Mouse (Mus musculus) E14TG2a.4 (cell line): ENCODE data around the gene Wfdc6a.
A peak's percentile ranks its signal among the peaks of the same experiment; 100 is the strongest.
"Not testable (repeated sequence)": the region's sequence is repeated elsewhere in the genome, so short reads cannot be mapped to it uniquely, and the experiment has no call there.

ENCODE experiments used
- H3K27me3 ChIP-seq: 2 replicates; pipeline ENCODE4 v1.6.1; 2014; ENCODE audit warnings: low read length, control low read depth; ENCODE audit not compliant: insufficient read depth
- H3K36me3 ChIP-seq: 2 replicates; pipeline ENCODE4 v1.6.1; 2014; ENCODE audit warnings: low read length, control low read depth; ENCODE audit not compliant: insufficient read depth
- H3K4me1 ChIP-seq: replicated peaks from 2 replicates; pipeline ENCODE4 v1.6.1; 2014; ENCODE audit warnings: low read depth, low read length, control low read depth
- H3K4me3 ChIP-seq: replicated peaks from 2 replicates; pipeline ENCODE4 v1.5.1; 2014; ENCODE audit warnings: mild to moderate bottlenecking, low read length
- H3K9me3 ChIP-seq: 2 replicates; pipeline ENCODE4 v1.6.1; 2014; ENCODE audit warnings: low read length, control low read depth
- CTCF ChIP-seq: conservative IDR thresholded peaks from 2 replicates; pipeline ENCODE4 v1.5.1; 2014; ENCODE audit warnings: low read length
- NANOG ChIP-seq: IDR thresholded peaks from 2 replicates; pipeline ENCODE4 v1.6.1; 2014; ENCODE audit warnings: borderline replicate concordance, low read length, mixed read lengths
- POU5F1 ChIP-seq: IDR thresholded peaks from 2 replicates; pipeline ENCODE4 v1.6.1; 2014; ENCODE audit warnings: low read length, borderline replicate concordance

The Wfdc6a gene

DNA sequence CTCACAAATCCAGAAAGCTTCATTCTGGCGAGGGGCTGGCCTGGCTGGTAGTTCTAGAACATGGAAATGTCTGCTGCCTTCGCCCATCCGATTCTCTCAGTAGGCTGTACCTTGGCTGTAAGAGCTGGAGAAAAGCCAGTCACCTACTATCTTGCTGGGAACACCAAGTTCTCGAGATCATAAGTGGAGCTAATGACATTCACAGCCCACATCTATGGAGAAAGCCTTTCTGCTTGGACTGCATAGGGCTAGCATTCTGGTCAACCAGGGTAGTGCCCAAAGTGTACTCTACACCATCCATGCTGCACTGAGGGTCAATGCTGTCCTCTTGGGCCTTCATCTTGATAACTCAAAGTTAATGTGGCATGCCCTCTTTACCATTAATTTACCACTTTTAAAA, 8.2 kb upstream of the Wfdc6a start, which contains the start of gene Eppin:
Gene Eppin (minus strand): TSS at position 101 of the 400 bp plus-strand sequence.
- H3K9me3 ChIP-seq: no peaks in the 10 kb centered on the region
- no peaks in the 10 kb centered on the region for H3K27me3 ChIP-seq
- no peak within 1 kb of the TSS for H3K4me3 ChIP-seq
- H3K36me3 ChIP-seq: no peaks in the 10 kb centered on the region
- peaks cover 17% of the 10 kb centered on the region for H3K4me1 ChIP-seq
- TF ChIP-seq POU5F1 (no peak), NANOG (no peak), CTCF (no peak)

DNA sequence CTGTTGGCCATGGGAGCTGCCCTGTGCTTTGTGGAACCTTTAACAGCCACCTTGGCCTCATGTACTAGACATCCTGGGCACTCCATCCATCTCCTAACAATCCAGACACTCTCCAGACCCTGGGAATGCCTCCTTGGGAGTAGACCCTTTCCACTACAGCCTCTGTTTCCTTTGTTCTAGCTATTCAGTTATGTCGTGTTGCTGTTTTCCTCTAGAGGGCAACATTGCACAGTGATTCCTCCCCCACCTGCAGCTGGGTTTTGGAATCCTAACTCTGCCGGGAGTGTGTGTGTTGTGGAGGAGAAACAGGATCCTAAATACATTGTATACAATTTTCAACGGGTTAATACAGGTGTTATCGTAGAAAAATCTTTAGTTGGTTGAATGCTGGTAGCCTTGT, 6.8 kb upstream of the Wfdc6a start:
- Histone ChIP-seq H3K4me3 (no peak overlapping the region), H3K4me1 (peaks cover 17% of the 10 kb centered on the region), H3K36me3 (no peaks in the 10 kb centered on the region), H3K9me3 (no peaks in the 10 kb centered on the region), H3K27me3 (no peaks in the 10 kb centered on the region)
- TF ChIP-seq NANOG (no peak), CTCF (peak; percentile 30; the same call in 1 of the 2 replicates)

DNA sequence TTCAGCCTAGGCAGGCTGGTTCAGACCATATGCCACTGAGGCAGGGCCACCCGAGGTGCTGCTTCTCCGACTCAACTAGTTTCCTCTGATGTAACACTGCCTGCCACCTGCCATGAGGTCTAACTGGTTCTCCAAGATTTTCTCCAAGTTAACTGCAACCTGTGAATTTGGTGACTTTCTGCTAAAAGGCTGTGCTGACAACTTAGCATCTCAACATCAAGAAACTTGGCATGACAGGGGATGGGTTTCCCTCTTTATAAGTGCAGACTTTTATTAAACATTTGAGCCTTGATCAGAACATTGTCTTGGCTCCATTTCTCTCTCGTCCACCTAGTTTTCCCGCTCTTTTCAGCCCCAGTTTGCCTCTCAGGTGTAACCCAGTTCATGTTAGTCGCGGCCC, 11.9 kb downstream of the Wfdc6a start, which contains the start of gene Spint3:
Gene Spint3 (minus strand): TSS at position 101 of the 400 bp plus-strand sequence.
- not testable (repeated sequence) for H3K4me1 ChIP-seq, H3K4me3 ChIP-seq, H3K36me3 ChIP-seq, H3K27me3 ChIP-seq, H3K9me3 ChIP-seq

DNA sequence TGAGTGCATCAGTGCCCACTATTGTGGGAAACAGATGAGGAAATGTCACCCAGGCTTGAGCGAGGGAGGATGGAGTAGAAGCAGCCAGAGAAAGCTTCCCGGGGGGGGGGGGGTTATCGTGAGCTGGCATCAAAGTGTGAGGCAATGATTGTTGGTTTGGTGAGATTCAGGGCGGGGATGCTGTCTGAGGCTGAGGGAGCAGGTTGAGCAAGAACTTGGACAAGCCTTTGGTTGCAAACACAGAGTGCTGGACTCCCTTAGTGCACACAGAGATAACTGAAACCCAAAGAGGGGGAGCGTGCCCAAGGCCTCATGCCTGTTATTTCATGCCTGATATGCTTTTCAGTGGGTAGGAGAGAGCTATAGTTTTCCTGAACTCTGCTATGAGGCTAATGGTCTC, 17.8 kb downstream of the Wfdc6a start:
- H3K4me3 ChIP-seq: no peak overlapping the region
- peaks cover 35% of the 10 kb centered on the region for H3K4me1 ChIP-seq
- no peak for TF ChIP-seq CTCF
- no peak for TF ChIP-seq NANOG
- TF ChIP-seq POU5F1: no peak
- H3K27me3 ChIP-seq: peaks cover 23% of the 10 kb centered on the region
- H3K36me3 ChIP-seq: peaks cover 43% of the 10 kb centered on the region
- peaks cover 7% of the 10 kb centered on the region for H3K9me3 ChIP-seq

GRCm38 (mm10) chr2:164566997-164567396, 18.2 kb downstream of the Wfdc6a start:
- H3K4me3 ChIP-seq: no peak overlapping the region
- H3K4me1 ChIP-seq: peaks cover 38% of the 10 kb centered on the region
- H3K27me3 ChIP-seq: peaks cover 23% of the 10 kb centered on the region
- peaks cover 43% of the 10 kb centered on the region for H3K36me3 ChIP-seq
- TF ChIP-seq CTCF: peak; percentile 74
- TF ChIP-seq NANOG: no peak
- H3K9me3 ChIP-seq: peaks cover 7% of the 10 kb centered on the region

- Histone ChIP-seq H3K36me3 (peaks cover 43% of the 10 kb centered on the region), H3K9me3 (peaks cover 7% of the 10 kb centered on the region), H3K27me3 (peaks cover 17% of the 10 kb centered on the region), H3K4me3 (peak overlapping the region; percentile 75; the same call in 1 of the 2 replicates), H3K4me1 (peaks cover 46% of the 10 kb centered on the region)
- TF ChIP-seq POU5F1: no peak
- TF ChIP-seq NANOG: no peak
- TF ChIP-seq CTCF: no peak
These were observed 20.9 kb downstream of the Wfdc6a start for GRCm38 (mm10) chr2:164564346-164564745.

DNA sequence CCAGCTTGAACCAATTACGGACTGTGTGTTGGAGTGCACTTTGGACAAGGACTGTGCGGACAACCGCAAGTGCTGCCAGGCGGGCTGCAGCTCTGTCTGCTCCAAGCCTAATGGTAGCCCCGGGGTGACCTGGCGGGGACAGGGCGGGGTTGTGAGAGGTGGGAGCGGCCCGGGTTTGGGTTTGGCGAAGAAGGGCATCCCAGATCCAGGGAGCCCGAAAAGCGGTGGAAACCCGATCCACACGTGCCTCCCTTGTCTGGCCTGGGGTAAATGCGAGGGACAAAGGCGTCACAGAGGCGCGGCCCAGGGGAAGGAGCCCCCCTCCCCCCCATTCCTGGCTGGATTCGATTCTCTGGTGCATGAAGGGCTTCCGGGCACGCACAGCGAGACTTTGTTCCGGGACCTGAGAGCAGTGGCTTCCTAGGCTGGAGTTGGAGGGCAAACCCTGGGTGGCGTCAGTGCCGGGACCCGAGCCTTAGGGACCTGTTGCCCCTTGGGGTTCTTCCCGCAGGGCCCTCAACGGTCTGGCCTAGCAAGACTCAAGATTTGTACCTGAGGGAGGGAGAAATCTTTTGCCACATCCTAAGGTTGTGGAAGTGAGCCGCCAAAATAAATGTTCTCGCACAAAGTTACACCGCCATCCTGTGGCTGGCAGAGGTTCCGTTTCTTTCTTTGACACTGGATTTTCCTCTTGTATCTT, 21.8 kb downstream of the Wfdc6a start:
- H3K9me3 ChIP-seq: peaks cover 7% of the 10 kb centered on the region
- peak; percentile 43 for TF ChIP-seq CTCF
- no peak for TF ChIP-seq NANOG
- H3K4me1 ChIP-seq: peaks cover 55% of the 10 kb centered on the region
- peaks cover 17% of the 10 kb centered on the region for H3K27me3 ChIP-seq
- H3K36me3 ChIP-seq: peaks cover 41% of the 10 kb centered on the region
- peak overlapping the region; percentile 75 for H3K4me3 ChIP-seq

GRCm38 (mm10) chr2:164562391-164563188, 22.7 kb downstream of the Wfdc6a start, which contains the start of gene Wfdc2:
Wfdc2 (plus strand) TSS chr2:164562413.
- peaks cover 7% of the 10 kb centered on the region for H3K9me3 ChIP-seq
- peak within 1 kb of the TSS; percentile 75 for H3K4me3 ChIP-seq
- TF ChIP-seq CTCF (no peak), POU5F1 (no peak), NANOG (no peak)
- peaks cover 34% of the 10 kb centered on the region for H3K36me3 ChIP-seq
- H3K27me3 ChIP-seq: peaks cover 17% of the 10 kb centered on the region
- H3K4me1 ChIP-seq: peaks cover 60% of the 10 kb centered on the region
